Mouse (Mus musculus): ENCODE results near the gene Rpap1. TPM values are rescaled to one million over a fixed set of nuclear protein-coding genes. Genes with fewer than 3 reads are reported as not detected.
A peak's percentile ranks its signal among the peaks of the same experiment; 100 is the strongest.

Rpap1 gene
- polyA plus RNA-seq, 1 experiment from 2014 or later = 35.6 TPM

DNA sequence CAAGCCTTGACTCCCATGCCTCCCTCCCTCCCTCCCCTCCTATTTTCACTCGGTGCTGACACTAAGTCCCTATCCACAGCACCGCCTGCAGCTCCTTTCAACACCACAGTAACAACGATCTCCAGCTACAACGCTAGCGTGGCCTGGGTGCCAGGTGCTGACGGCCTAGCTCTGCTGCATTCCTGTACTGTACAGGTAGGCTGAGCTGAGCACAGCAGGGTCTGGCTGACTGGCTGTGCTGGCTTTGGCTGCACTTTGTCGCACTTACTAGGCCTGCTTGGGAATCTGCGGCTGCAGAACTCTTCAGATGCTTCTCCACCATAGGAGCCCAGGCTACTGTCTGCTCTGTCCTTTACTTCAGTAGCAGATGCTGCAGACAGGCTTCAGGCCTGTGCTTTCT lies 18.2 kb upstream of the Rpap1 start:
- H3K4me2 ChIP-seq (replicated peaks) = no peak overlapping the region
- H3K4me3 ChIP-seq = no peak overlapping the region
- no peak for ATAC-seq (ENCODE audit: insufficient number of reproducible peaks, insufficient read depth, low FRiP score, low TSS enrichment)
- H3K36me3 ChIP-seq = peaks cover 35% of the 10 kb centered on the region
- H3K4me1 ChIP-seq = peaks cover 21% of the 10 kb centered on the region
- H3K27me3 ChIP-seq = 0 out of 2 replicates have a peak, but pooled peaks cover 2% of the 10 kb centered on the region
- no peaks in the 10 kb centered on the region for H3K9me3 ChIP-seq
- 47% methylated on average over 8 of the region's 8 CpGs for WGBS
- H3K9ac ChIP-seq = peak overlapping the region; percentile 11; the same call in 1 of the 2 replicates
- no peak overlapping the region for H3K27ac ChIP-seq

DNA sequence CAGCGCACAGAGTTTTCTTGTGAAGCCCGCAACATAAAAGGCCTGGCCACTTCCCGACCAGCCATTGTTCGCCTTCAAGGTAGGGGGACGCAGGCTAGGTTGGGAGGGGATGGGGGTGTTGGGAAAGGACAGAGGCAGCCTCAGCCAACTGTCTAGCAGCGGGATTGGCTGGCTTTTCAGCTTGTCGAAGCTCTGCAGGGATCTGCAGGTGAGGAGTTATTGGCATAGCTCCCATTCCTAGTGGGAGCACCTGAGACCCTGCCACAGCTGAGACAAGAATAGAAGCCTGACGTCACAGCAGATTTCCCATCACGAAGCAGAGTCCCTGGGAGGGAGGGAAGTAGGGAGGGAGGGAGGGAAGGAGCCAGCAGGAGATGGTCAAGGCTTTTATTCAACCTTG lies 17.4 kb upstream of the Rpap1 start:
- H3K9ac ChIP-seq = no peak overlapping the region; the same call in 1 of the 2 replicates
- no peak overlapping the region for H3K4me3 ChIP-seq
- peaks cover 25% of the 10 kb centered on the region for H3K4me1 ChIP-seq
- no peaks in the 10 kb centered on the region for H3K9me3 ChIP-seq
- ATAC-seq (ENCODE audit: insufficient number of reproducible peaks, insufficient read depth, low FRiP score, low TSS enrichment) = no peak
- H3K27me3 ChIP-seq = 0 out of 2 replicates have a peak, but pooled peaks cover 2% of the 10 kb centered on the region
- no peak overlapping the region for H3K4me2 ChIP-seq (replicated peaks)
- peaks cover 27% of the 10 kb centered on the region for H3K36me3 ChIP-seq
- 45% methylated on average over 9 of the region's 9 CpGs for WGBS
- H3K27ac ChIP-seq = no peak overlapping the region

DNA sequence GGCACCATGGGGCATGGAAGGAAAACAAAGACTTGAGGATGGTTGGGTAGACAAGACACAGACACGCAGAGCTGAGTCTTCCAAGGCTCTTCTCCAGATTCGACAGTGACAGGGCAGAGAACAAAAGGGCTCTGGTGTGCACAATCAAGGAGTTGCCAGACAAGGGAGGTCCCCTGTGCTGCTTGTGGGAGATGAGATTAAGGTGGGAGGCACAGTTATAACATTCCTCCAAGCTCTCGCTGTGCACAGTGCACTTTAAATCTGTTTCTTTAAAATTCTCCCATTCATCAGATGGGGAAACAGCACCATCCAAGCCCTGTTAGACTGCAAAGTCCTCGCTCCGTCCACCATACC lies 16.9 kb upstream of the Rpap1 start:
- Histone ChIP-seq H3K4me1 (peaks cover 25% of the 10 kb centered on the region), H3K9ac (no peak overlapping the region), H3K27ac (no peak overlapping the region), H3K4me3 (no peak overlapping the region), H3K36me3 (peaks cover 24% of the 10 kb centered on the region), H3K9me3 (no peaks in the 10 kb centered on the region), H3K27me3 (0 out of 2 replicates have a peak, but pooled peaks cover 2% of the 10 kb centered on the region), H3K4me2 (replicated peaks) (no peak overlapping the region)
- no peak for ATAC-seq (ENCODE audit: insufficient number of reproducible peaks, insufficient read depth, low FRiP score, low TSS enrichment)
- WGBS = 40% methylated on average over 5 of the region's 5 CpGs

DNA sequence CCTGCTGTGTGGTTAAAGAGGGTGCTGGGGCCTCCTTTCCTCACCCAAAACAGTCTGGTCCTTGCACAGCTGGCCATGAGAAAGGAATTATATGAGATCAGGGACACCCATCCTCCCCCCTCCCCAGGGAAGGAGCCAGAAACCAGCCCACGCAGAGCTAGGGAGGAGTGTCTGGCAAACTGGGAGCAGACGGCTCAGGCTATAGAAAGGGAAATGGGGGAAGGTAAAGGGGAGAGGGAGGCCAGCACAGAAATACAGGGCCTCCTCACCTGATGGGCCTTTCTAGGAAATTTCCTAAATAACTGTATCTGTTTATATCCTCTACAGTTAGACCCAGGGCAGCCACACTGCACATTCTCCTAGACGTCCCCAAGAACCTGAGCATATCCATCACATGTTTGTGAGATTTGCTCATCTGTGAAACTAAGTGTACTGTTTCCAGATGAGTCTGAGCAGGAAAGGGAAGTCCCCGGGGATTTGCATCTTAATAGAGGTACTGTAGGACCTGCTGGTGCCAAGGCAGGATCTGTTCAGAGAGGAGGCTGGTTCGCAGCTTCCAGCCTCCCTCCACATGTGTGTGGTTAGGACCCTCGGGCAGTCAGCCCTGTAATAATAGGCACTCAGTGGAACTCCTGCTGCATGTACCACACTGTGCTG lies 16.4 kb upstream of the Rpap1 start:
- Histone ChIP-seq H3K4me3 (no peak overlapping the region), H3K4me1 (peaks cover 23% of the 10 kb centered on the region), H3K9ac (no peak overlapping the region), H3K36me3 (peaks cover 18% of the 10 kb centered on the region), H3K27ac (no peak overlapping the region), H3K27me3 (0 out of 2 replicates have a peak, but pooled peaks cover 2% of the 10 kb centered on the region), H3K4me2 (replicated peaks) (no peak overlapping the region), H3K9me3 (no peaks in the 10 kb centered on the region)
- WGBS = 23% methylated on average over 6 of the region's 6 CpGs
- ATAC-seq (ENCODE audit: insufficient number of reproducible peaks, insufficient read depth, low FRiP score, low TSS enrichment) = no peak

DNA sequence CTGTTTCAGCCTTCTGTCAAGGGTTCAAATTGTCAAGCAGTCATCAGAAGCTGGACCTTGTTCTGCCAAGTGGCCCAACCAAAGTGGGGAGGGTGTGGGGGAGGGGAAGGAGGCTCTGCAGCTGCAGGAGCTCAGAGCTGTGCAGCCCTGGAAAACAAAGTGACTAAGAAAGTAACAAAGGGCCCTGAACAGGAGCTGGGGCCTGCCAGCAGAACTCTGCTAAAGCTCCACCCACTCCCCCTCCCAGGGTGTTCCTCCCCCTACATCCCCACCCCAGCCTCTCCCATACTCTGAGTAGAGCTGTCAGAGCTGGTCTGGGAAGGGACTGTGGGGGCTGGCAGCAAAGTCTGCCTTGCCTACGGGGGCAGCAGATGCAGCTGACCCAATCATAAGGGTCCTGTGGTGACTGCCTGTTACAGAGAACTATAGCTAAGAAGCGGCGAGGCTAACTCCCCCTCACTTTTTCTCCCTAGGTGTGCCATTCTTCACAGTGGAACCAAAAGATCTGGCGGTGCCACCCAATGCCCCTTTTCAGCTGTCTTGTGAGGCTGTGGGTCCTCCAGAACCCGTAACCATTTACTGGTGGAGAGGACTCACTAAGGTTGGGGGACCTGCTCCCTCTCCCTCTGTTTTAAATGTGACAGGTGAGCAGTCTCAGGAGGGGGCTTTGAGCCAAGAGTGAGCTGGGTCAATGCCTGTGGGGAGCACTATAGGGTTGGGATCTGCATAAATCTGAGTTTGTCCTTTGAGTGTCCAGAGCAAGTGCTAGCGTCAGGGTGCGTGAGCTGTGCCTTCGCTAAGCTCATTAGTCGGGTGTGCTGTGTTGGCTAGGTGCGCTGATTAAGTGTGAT lies 15.7 kb upstream of the Rpap1 start:
- Histone ChIP-seq H3K9ac (no peak overlapping the region), H3K27me3 (0 out of 2 replicates have a peak, but pooled peaks cover 2% of the 10 kb centered on the region), H3K4me3 (no peak overlapping the region), H3K4me1 (peaks cover 25% of the 10 kb centered on the region), H3K9me3 (no peaks in the 10 kb centered on the region), H3K4me2 (replicated peaks) (no peak overlapping the region), H3K27ac (no peak overlapping the region), H3K36me3 (peaks cover 17% of the 10 kb centered on the region)
- ATAC-seq (ENCODE audit: insufficient number of reproducible peaks, insufficient read depth, low FRiP score, low TSS enrichment) = peak; percentile 52
- WGBS = 41% methylated on average over 10 of the region's 10 CpGs

DNA sequence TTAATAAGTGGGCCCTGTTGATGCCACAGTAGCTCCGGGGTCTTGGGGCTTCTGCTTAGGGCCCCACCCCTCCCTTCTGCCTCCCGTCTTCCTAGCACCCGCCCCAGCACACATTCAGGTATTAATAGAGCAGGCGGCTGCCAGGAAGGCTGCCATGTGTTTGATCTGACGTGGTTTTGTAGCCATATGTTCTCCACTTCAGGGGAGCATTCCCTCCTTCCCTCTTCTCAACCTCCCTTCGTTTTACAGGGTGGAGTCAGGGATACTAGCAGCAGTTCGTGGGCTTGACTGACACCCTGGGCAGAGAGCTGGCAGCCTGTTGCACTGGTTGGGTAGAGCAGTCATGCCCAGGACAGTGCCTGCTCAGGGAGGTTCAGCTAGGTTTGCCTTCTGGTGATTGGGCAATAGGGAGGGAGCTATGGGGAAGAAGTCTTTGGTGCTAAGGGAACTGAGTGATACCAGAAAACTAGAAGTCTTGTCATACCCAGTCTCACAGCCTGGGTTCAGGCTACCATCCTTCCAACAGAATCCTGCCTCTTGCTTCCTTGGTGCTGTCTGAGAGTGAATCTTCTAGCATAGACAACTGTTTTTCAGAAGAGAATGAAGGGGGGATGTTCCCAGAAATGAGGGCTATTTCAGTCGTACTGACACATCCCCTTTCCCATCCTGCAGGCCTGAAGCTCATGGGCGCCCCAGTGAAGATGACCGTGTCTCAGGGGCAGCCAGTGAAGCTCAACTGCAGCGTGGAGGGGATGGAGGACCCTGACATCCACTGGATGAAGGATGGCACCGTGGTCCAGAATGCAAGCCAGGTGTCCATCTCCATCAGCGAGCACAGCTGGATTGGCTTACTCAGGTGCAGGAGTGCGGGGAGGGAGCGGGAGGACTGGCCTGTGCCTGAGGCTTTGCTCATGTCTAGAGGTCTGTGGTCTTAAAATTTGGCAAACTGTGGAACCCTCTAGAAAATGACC lies 13.8 kb upstream of the Rpap1 start:
- Histone ChIP-seq H3K4me1 (peaks cover 25% of the 10 kb centered on the region), H3K36me3 (peaks cover 6% of the 10 kb centered on the region; the same call in 1 of the 2 replicates), H3K4me2 (replicated peaks) (peak overlapping the region; percentile 98), H3K9ac (peak overlapping the region; percentile 93; the same call in 1 of the 2 replicates), H3K4me3 (peak overlapping the region; percentile 95), H3K9me3 (no peaks in the 10 kb centered on the region), H3K27me3 (peaks cover 16% of the 10 kb centered on the region), H3K27ac (no peak overlapping the region)
- 47% methylated on average over 15 of the region's 15 CpGs for WGBS
- no peak for ATAC-seq (ENCODE audit: insufficient number of reproducible peaks, insufficient read depth, low FRiP score, low TSS enrichment)

DNA sequence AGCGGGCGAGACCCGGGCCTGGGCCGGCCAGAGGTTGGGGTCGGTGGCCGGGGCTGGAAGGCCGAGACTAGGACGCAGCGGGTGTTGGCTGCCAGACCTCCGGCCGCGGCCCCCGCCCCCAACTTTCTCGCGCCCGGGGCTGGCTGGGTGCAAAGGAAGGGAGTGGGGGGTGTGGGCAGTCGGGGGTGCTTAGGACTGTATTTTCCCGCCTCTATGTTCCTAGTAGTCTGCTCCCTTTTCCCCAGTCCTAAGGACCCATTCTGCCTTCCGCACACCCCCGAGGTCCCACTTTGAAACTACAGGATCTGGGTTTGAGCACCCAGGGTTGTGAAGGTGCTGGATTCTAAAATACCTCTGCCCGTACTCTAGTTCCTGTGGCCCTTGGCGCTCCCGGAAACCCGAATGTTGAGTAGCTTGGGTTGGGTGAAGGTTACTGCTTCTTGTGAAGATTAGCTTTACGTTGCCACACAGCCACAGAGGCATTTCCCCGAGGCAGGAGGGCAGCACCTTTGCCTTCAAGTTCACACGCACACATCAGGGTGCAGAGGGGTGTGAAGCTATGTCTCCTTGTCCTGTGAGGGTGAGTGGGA lies 12.7 kb upstream of the Rpap1 start:
- peak overlapping the region; percentile 98 for H3K4me2 ChIP-seq (replicated peaks)
- peak overlapping the region; percentile 93 for H3K9ac ChIP-seq
- no peaks in the 10 kb centered on the region; the same call in 1 of the 2 replicates for H3K36me3 ChIP-seq
- H3K27me3 ChIP-seq = peaks cover 16% of the 10 kb centered on the region
- H3K4me3 ChIP-seq = peak overlapping the region; percentile 95
- H3K9me3 ChIP-seq = no peaks in the 10 kb centered on the region
- under 1% methylated on average over 27 of the region's 27 CpGs for WGBS
- peaks cover 25% of the 10 kb centered on the region for H3K4me1 ChIP-seq
- peak overlapping the region; percentile 54; the same call in 1 of the 2 replicates for H3K27ac ChIP-seq
- ATAC-seq (ENCODE audit: insufficient number of reproducible peaks, insufficient read depth, low FRiP score, low TSS enrichment) = peak; percentile 31

DNA sequence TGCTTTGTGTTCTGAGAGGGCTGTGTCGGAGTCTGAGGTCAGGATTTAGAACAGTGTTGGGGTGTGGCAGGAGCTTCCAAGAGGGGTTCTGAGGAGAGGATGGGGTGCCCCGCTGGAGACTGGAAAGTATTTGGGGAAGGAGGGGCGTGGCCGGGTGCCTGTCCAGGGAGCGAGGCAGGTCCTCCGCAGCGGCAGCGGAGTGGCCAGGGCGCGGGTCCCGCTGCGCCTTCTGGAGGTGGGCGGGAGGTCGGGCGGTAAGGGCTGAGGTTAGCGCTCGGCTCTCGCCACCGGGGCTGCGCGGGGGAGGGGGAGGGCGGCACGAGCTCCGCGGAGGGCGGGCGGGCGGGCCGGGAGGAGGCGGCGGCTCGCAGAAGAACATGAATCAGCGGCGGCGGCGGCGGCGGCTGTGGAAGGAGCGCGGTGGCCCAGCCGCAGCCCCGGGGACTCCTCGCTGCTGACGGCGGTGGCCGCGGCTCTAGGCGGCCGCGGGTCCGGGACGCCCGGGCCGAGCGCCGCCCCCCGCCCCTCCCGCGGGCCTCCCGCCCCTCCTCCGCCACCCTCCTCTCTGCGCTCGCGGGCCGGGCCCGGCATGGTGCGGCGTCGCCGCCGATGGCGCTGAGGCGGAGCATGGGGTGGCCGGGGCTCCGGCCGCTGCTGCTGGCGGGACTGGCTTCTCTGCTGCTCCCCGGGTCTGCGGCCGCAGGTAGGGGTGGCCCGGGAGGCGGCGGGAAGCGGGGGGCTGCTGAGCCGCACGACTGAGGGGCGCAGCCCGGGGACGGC lies 12.0 kb upstream of the Rpap1 start:
- peaks cover 25% of the 10 kb centered on the region for H3K4me1 ChIP-seq
- peak overlapping the region; percentile 93 for H3K9ac ChIP-seq
- WGBS = under 1% methylated on average over 52 of the region's 89 CpGs

DNA sequence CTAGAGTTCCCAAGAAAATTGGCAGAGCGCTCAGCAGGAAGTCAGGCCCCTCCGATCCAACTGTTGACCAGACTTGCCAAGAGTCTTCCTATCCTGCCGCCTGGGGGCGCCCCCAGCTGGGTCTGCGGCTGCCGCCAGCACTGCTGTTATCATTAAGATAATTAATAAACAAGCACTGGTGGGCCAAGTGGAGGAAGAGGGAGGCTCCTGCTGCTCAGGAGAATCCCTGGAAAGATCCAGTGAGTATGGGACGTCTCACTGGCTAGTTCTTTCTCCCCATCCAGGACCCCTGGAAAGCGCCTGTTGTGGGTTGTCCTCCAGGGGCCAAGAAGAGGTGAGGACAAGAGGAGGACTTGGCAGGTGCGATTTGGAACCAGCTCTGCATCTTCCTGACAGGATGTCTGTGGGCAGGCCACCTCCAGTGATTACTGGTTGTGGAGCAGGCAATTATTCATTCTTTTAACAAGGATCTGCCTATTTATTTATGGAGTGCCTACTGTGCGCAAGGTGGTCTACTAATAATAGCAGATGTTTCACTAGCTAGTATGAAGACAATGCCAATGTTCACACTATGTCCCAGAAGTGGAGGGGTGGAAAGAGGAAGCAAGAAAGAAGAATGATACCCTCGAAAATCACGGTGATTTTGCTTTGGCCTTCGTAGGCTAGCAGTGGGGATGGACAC lies 11.1 kb upstream of the Rpap1 start:
- H3K4me2 ChIP-seq (replicated peaks) = no peak overlapping the region
- peaks cover 16% of the 10 kb centered on the region for H3K27me3 ChIP-seq
- no peak for ATAC-seq (ENCODE audit: insufficient number of reproducible peaks, insufficient read depth, low FRiP score, low TSS enrichment)
- peaks cover 23% of the 10 kb centered on the region for H3K4me1 ChIP-seq
- no peak overlapping the region for H3K9ac ChIP-seq
- H3K4me3 ChIP-seq = no peak overlapping the region
- H3K9me3 ChIP-seq = no peaks in the 10 kb centered on the region
- no peaks in the 10 kb centered on the region for H3K36me3 ChIP-seq
- 10% methylated on average over 13 of the region's 13 CpGs for WGBS
- H3K27ac ChIP-seq = no peak overlapping the region

More for the DNA sequence above, 12.0 kb upstream of the Rpap1 start:
- Histone ChIP-seq H3K4me2 (replicated peaks) (peak overlapping the region; percentile 98), H3K9me3 (no peaks in the 10 kb centered on the region), H3K4me3 (peak overlapping the region; percentile 95), H3K27me3 (peaks cover 16% of the 10 kb centered on the region), H3K27ac (peak overlapping the region; percentile 54; the same call in 1 of the 2 replicates), H3K36me3 (no peaks in the 10 kb centered on the region; the same call in 1 of the 2 replicates)
- peak; percentile 76 for ATAC-seq (ENCODE audit: insufficient number of reproducible peaks, insufficient read depth, low FRiP score, low TSS enrichment)

DNA sequence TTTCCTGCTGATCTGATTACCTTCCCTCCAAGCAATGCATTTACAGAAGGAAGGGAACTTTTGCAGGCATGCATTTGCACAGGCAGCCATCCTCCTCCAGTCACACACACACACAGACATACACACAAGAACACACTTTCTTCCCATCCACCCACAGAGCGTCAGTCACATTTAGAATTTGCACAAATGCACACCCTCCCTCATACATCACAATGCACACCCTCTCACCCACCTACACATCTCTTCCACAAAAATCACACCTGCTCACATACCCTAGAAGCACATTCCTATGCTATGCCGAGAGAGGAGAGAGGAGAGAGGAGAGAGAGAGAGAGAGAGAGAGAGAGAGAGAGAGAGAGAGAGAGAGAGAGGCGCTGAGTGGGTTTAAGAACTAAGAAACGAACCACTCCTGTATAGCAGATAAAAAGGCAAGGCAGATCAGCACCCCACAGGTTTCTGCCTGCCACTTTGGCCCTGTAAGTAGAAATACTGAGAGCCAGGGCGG lies 10.0 kb upstream of the Rpap1 start, which contains the start of gene Tyro3:
Gene Tyro3, plus strand, starts transcription at position 455 of the 505 bp plus-strand sequence.
- Histone ChIP-seq H3K4me1 (peaks cover 17% of the 10 kb centered on the region), H3K36me3 (no peaks in the 10 kb centered on the region), H3K27ac (no peak within 1 kb of the TSS), H3K4me2 (replicated peaks) (no peak within 1 kb of the TSS), H3K27me3 (peaks cover 16% of the 10 kb centered on the region), H3K4me3 (no peak within 1 kb of the TSS), H3K9ac (no peak within 1 kb of the TSS), H3K9me3 (no peaks in the 10 kb centered on the region)
- 66% methylated on average over 5 of the region's 5 CpGs for WGBS
- ATAC-seq (ENCODE audit: insufficient number of reproducible peaks, insufficient read depth, low FRiP score, low TSS enrichment) = no peak

Measured in embryonic facial prominence, embryonic 12.5 days (tissue).